Mouse (Mus musculus): ENCODE results near the gene Tbc1d4. TPM values are rescaled to one million over a fixed set of nuclear protein-coding genes. Genes with fewer than 3 reads are reported as not detected.
"Not testable (repeated sequence)": the region's sequence is repeated elsewhere in the genome, so short reads cannot be mapped to it uniquely, and the experiment has no call there.

The Tbc1d4 gene
- polyA plus RNA-seq, 1 experiment from 2014 or later: 6.4 TPM

- Histone ChIP-seq H3K36me3 (ENCODE audit: control insufficient read depth, insufficient read depth, low read length) (no peaks in the 10 kb centered on the region), H3K9me3 (ENCODE audit: control insufficient read depth, low read length) (no peaks in the 10 kb centered on the region), H3K4me2 (ENCODE audit: low read depth) (no peak overlapping the region), H3K9ac (ENCODE audit: low read length) (no peak overlapping the region), H3K27me3 (ENCODE audit: control insufficient read depth, insufficient read depth, low read length) (peaks cover 3% of the 10 kb centered on the region; the same call in 1 of the 2 replicates), H3K27ac (ENCODE audit: low read depth, low read length) (no peak overlapping the region), H3K4me3 (ENCODE audit: low read depth, low read length) (no peak overlapping the region), H3K4me1 (ENCODE audit: control insufficient read depth, insufficient read depth, low read length) (no peaks in the 10 kb centered on the region)
- 47% methylated on average over 3 of the region's 3 CpGs for WGBS
- no peak for DNase-seq (ENCODE audit: low spot score)
- ATAC-seq (ENCODE audit: insufficient read depth, low FRiP score, low TSS enrichment): no peak
These were observed 6.1 kb downstream of the Tbc1d4 start for GRCm38 (mm10) chr14:101602851-101603250.

- H3K27me3 ChIP-seq (ENCODE audit: control insufficient read depth, insufficient read depth, low read length): no peaks in the 10 kb centered on the region
- no peak for DNase-seq (ENCODE audit: low spot score)
- no peak overlapping the region for H3K9ac ChIP-seq (ENCODE audit: low read length)
- H3K9me3 ChIP-seq (ENCODE audit: control insufficient read depth, low read length): no peaks in the 10 kb centered on the region
- H3K4me3 ChIP-seq (ENCODE audit: low read depth, low read length): no peak overlapping the region
- H3K27ac ChIP-seq (ENCODE audit: low read depth, low read length): no peak overlapping the region
- no peaks in the 10 kb centered on the region for H3K36me3 ChIP-seq (ENCODE audit: control insufficient read depth, insufficient read depth, low read length)
- no peak overlapping the region for H3K4me2 ChIP-seq (ENCODE audit: low read depth)
- 89% methylated on average over 11 of the region's 14 CpGs for WGBS
- no peaks in the 10 kb centered on the region for H3K4me1 ChIP-seq (ENCODE audit: control insufficient read depth, insufficient read depth, low read length)
- no peak for ATAC-seq (ENCODE audit: insufficient read depth, low FRiP score, low TSS enrichment)
These were observed 11.8 kb downstream of the Tbc1d4 start for GRCm38 (mm10) chr14:101597096-101597715.

DNA sequence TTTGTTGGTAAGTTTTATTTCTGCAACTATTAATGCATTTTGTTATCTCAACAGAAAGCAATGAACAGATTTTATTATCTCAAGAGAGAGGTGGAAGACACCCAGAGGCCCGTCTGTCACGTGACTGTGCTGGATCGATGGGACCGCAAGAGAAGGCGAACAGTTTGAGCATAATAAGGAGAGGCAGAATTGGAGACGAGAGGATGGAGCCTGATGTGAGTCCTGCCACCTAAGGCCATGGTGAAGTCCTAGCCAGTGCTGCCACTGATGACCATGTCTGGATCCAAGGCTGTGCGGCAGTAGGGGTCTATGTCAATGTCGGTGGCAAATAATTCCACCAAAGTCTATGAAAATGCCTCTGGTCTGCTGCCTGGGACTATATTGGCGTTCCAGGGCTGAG is 12.3 kb downstream of the Tbc1d4 start:
- Histone ChIP-seq H3K4me1 (ENCODE audit: control insufficient read depth, insufficient read depth, low read length) (no peaks in the 10 kb centered on the region), H3K9me3 (ENCODE audit: control insufficient read depth, low read length) (no peaks in the 10 kb centered on the region), H3K27me3 (ENCODE audit: control insufficient read depth, insufficient read depth, low read length) (no peaks in the 10 kb centered on the region), H3K27ac (ENCODE audit: low read depth, low read length) (no peak overlapping the region), H3K4me2 (ENCODE audit: low read depth) (no peak overlapping the region), H3K9ac (ENCODE audit: low read length) (no peak overlapping the region), H3K36me3 (ENCODE audit: control insufficient read depth, insufficient read depth, low read length) (no peaks in the 10 kb centered on the region), H3K4me3 (ENCODE audit: low read depth, low read length) (no peak overlapping the region)
- ATAC-seq (ENCODE audit: insufficient read depth, low FRiP score, low TSS enrichment) (no peak), DNase-seq (ENCODE audit: low spot score) (no peak)
- WGBS: 93% methylated on average over 9 of the region's 9 CpGs

DNA sequence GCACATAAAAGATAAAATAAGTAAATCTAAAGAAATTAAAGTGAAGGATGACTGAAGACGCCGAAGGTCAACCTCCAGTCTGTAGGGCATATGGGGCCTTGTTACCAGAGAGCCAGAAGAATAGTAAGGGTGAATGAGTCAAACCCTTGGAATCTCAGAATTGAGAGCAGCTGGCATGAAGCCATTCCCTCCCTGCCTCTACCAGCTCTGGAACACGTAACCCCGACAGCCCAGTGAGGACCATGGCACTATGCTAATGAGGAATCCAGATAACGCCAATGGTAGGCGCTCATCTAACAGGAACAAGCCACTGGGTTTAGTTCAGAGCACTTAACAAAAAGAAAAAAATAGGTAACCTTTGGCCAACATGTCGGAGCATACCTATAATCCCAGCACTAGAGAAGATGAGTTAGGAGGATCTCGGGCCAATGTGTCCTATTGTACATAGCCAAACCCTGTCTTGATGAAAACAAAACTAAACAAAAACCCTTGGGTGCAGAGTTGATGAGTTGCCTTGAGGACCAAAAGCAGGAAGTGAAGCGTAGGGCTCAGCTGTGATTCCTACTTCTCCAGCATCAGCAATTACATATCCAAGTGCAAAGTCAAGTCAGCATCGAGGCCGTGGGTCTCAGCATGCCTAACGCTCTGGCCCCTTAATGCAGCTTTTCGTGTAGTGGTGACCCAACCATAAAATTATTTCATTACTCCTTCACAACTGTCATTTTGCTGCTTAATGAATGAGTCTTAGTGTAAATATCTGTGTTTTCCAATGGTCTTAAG is 13.5 kb downstream of the Tbc1d4 start:
- WGBS: 94% methylated on average over 13 of the region's 13 CpGs
- Histone ChIP-seq H3K4me1 (ENCODE audit: control insufficient read depth, insufficient read depth, low read length) (no peaks in the 10 kb centered on the region), H3K4me3 (ENCODE audit: low read depth, low read length) (no peak overlapping the region), H3K27me3 (ENCODE audit: control insufficient read depth, insufficient read depth, low read length) (no peaks in the 10 kb centered on the region), H3K36me3 (ENCODE audit: control insufficient read depth, insufficient read depth, low read length) (no peaks in the 10 kb centered on the region), H3K4me2 (ENCODE audit: low read depth) (no peak overlapping the region), H3K27ac (ENCODE audit: low read depth, low read length) (no peak overlapping the region), H3K9me3 (ENCODE audit: control insufficient read depth, low read length) (no peaks in the 10 kb centered on the region), H3K9ac (ENCODE audit: low read length) (no peak overlapping the region)
- DNase-seq (ENCODE audit: low spot score) (no peak), ATAC-seq (ENCODE audit: insufficient read depth, low FRiP score, low TSS enrichment) (no peak)

- DNase-seq (ENCODE audit: low spot score) (no peak), ATAC-seq (ENCODE audit: insufficient read depth, low FRiP score, low TSS enrichment) (no peak)
- no peak overlapping the region for H3K9ac ChIP-seq (ENCODE audit: low read length)
- WGBS: 91% methylated on average over 5 of the region's 5 CpGs
- no peaks in the 10 kb centered on the region for H3K9me3 ChIP-seq (ENCODE audit: control insufficient read depth, low read length)
- no peaks in the 10 kb centered on the region for H3K36me3 ChIP-seq (ENCODE audit: control insufficient read depth, insufficient read depth, low read length)
- H3K4me1 ChIP-seq (ENCODE audit: control insufficient read depth, insufficient read depth, low read length): no peaks in the 10 kb centered on the region
- H3K27me3 ChIP-seq (ENCODE audit: control insufficient read depth, insufficient read depth, low read length): no peaks in the 10 kb centered on the region
- H3K4me3 ChIP-seq (ENCODE audit: low read depth, low read length): no peak overlapping the region
- no peak overlapping the region for H3K4me2 ChIP-seq (ENCODE audit: low read depth)
- H3K27ac ChIP-seq (ENCODE audit: low read depth, low read length): no peak overlapping the region
These were observed 15.0 kb downstream of the Tbc1d4 start for GRCm38 (mm10) chr14:101594001-101594400.

DNA sequence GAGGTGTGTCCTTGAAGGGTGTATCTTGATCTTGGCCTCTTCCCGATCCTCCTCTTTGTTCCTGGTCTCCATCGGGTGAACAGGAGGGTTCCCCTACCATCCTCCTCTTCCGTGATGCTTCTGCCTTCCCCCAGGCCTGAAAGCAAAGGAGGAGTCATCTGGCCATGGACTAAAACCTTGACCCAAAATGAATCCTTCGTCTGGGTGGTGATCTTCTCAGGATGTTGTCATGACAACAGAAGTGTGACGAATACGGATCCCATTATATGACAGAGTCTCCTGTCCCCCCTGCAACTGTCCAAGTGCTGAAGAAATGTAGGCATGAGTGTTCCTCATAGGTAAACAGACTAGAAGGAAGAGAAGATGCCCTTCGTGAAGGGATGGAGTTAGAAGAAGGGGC is 15.7 kb downstream of the Tbc1d4 start:
- Histone ChIP-seq H3K27ac (ENCODE audit: low read depth, low read length) (no peak overlapping the region), H3K4me3 (ENCODE audit: low read depth, low read length) (no peak overlapping the region), H3K4me2 (ENCODE audit: low read depth) (no peak overlapping the region), H3K9ac (ENCODE audit: low read length) (no peak overlapping the region), H3K36me3 (ENCODE audit: control insufficient read depth, insufficient read depth, low read length) (no peaks in the 10 kb centered on the region), H3K9me3 (ENCODE audit: control insufficient read depth, low read length) (no peaks in the 10 kb centered on the region), H3K4me1 (ENCODE audit: control insufficient read depth, insufficient read depth, low read length) (no peaks in the 10 kb centered on the region), H3K27me3 (ENCODE audit: control insufficient read depth, insufficient read depth, low read length) (no peaks in the 10 kb centered on the region)
- ATAC-seq (ENCODE audit: insufficient read depth, low FRiP score, low TSS enrichment) (no peak), DNase-seq (ENCODE audit: low spot score) (no peak)
- WGBS: 85% methylated on average over 7 of the region's 7 CpGs

DNA sequence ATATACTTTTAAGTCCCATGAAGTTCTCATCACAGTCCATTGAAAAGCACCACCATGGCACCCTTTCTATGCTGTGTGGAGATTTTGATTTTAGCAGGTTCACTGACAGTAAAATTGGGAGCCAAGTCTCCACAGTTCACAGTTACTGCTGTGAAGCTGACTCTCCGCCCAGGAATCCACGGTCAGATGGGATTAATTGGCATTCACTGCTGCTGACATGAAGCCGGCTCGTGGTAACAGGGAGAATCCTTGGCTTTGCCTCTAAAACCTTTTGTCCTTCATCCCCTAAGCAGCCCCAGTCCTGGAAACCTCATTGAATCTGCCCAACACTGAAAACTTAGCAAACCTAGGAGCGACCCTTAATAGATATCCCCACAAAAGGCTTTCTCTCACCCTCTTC is 17.9 kb downstream of the Tbc1d4 start:
- Histone ChIP-seq H3K4me2 (ENCODE audit: low read depth) (no peak overlapping the region), H3K27me3 (ENCODE audit: control insufficient read depth, insufficient read depth, low read length) (no peaks in the 10 kb centered on the region)

DNA sequence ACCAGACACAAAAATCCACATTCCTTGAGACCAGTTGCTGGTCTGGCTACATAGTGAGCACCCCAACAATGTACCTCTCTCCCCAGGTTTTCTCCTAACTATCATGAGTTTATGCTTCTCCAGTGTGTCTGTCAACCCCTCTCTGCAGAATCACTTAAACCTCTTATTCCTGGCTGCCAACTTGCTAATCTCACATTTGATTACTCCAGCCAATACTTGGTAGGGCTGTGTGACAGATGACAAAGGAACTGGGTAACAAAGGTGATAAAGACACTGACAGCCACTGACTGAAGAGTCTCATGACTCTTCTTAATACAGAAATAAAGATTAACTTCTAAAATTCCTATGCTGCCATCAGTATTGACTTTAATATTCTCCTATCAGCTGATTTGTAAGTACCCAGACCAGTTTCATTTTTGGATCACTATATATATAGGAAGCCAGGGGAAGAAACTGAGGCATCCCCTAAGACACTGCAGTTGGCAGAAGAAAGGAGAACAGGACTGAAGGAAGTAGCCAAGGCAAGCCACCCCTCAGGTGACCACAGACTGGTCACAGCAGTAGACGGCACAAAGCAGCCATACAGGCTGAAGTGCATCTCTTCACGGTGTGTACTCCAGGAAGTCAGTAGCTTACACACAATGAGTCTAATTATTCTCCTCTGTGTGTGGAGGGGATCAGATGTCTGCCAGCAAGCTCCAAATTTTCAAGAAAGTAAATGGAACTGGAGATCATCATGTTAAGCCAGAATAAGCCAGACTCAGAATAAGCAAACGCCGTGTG is 20.6 kb downstream of the Tbc1d4 start:
- not testable (repeated sequence) for H3K27ac ChIP-seq (ENCODE audit: low read depth, low read length); H3K9ac ChIP-seq (ENCODE audit: low read length); H3K27me3 ChIP-seq (ENCODE audit: control insufficient read depth, insufficient read depth, low read length); H3K4me2 ChIP-seq (ENCODE audit: low read depth); H3K9me3 ChIP-seq (ENCODE audit: control insufficient read depth, low read length); H3K4me1 ChIP-seq (ENCODE audit: control insufficient read depth, insufficient read depth, low read length); H3K4me3 ChIP-seq (ENCODE audit: low read depth, low read length); ATAC-seq (ENCODE audit: insufficient read depth, low FRiP score, low TSS enrichment); H3K36me3 ChIP-seq (ENCODE audit: control insufficient read depth, insufficient read depth, low read length); DNase-seq (ENCODE audit: low spot score)
- WGBS: 91% methylated on average over 2 of the region's 4 CpGs

More for the DNA sequence above, 17.9 kb downstream of the Tbc1d4 start:
- Histone ChIP-seq H3K9me3 (ENCODE audit: control insufficient read depth, low read length) (no peaks in the 10 kb centered on the region), H3K4me1 (ENCODE audit: control insufficient read depth, insufficient read depth, low read length) (no peaks in the 10 kb centered on the region), H3K4me3 (ENCODE audit: low read depth, low read length) (no peak overlapping the region), H3K27ac (ENCODE audit: low read depth, low read length) (no peak overlapping the region), H3K36me3 (ENCODE audit: control insufficient read depth, insufficient read depth, low read length) (no peaks in the 10 kb centered on the region), H3K9ac (ENCODE audit: low read length) (no peak overlapping the region)
- DNase-seq (ENCODE audit: low spot score) (no peak), ATAC-seq (ENCODE audit: insufficient read depth, low FRiP score, low TSS enrichment) (no peak)
- WGBS: 80% methylated on average over 5 of the region's 5 CpGs

Measured in neural tube, embryonic 11.5 days (tissue).